In the genomic region with DNA sequence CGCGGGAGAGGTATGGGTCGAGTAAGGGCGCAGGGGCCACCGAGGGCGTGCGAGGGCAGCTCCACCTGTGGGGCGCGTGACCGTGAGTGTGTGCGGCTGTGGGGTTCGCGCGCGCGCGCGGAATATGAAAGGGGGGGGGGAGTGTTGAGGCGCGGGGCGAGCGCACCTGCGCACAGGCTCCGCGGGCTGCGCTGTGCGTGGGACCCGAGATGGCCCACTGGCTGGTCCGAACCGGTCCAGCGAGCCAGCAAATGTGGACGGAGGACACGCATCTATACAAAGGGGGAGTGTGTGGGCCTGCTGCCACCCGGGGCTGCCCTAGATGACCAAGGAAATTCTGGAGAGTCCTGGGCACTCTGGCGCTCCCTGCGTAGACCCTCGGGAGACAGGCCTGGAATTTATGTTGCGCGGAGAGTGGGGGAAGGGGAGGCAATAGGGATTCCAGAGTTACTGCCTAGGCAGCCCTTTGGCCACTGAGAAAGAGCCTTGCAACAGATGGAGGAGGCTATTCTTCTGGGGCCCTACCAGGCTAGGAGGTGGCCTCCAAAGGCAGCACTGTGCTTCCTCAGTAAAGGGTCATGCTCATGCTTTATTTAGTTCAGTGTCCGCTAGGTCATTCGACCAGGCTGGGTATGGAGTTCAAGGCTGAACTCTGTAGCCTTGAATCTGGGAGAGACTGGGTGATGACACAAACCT, we compare ENCODE assay signal across 8 mouse cellular contexts. TPM values are rescaled to one million over a fixed set of nuclear protein-coding genes. Genes with fewer than 3 reads are reported as not detected.
DNase-seq lines count a peak whose midpoint lies in the region; ATAC-seq and TF ChIP-seq lines count a peak whose summit lies in the region.

No protein-coding gene starts in this region.

- H3K4me1 ChIP-seq in E14TG2a.4 (replicated peaks; ENCODE audit: low read depth, low read length) = peaks cover 39% of the 10 kb centered on the region
- H3K4me1 ChIP-seq in heart, embryonic 12.5 days (replicated peaks) = peaks cover 29% of the 10 kb centered on the region
- H3K4me1 ChIP-seq in stomach, embryonic 15.5 days = peaks cover 16% of the 10 kb centered on the region

- no peaks in the 10 kb centered on the region for H3K9me3 ChIP-seq in E14TG2a.4 (ENCODE audit: low read length)
- peaks cover 25% of the 10 kb centered on the region for H3K9me3 ChIP-seq in heart, embryonic 12.5 days (replicated peaks)
- no peaks in the 10 kb centered on the region; the same call in 1 of the 2 replicates for H3K9me3 ChIP-seq in stomach, embryonic 15.5 days

- DNase-seq in frontal cortex, postnatal 25 days (ENCODE audit: low spot score in 2 of 2) = no peak
- DNase-seq in embryo, embryonic 11 days = peak; percentile 79
- DNase-seq in kidney, postnatal 10 days = peak; percentile 72
- peak; percentile 27 for DNase-seq in lung, postnatal 36 days

- peak overlapping the region; percentile 95 for H3K9ac ChIP-seq in heart, embryonic 12.5 days
- H3K9ac ChIP-seq in stomach, embryonic 15.5 days = peak overlapping the region; percentile 86

- peak overlapping the region; percentile 93 for H3K27ac ChIP-seq in heart, embryonic 12.5 days (ENCODE audit: poor library complexity, severe bottlenecking)
- H3K27ac ChIP-seq in stomach, embryonic 15.5 days = peak overlapping the region; percentile 84

- H3K27me3 ChIP-seq in E14TG2a.4 (ENCODE audit: insufficient read depth, low read length) = peaks cover 89% of the 10 kb centered on the region
- no peaks in the 10 kb centered on the region for H3K27me3 ChIP-seq in heart, embryonic 12.5 days (replicated peaks)
- H3K27me3 ChIP-seq in stomach, embryonic 15.5 days (replicated peaks) = no peaks in the 10 kb centered on the region

- H3K36me3 ChIP-seq in E14TG2a.4 (ENCODE audit: insufficient read depth, low read length) = peaks cover 4% of the 10 kb centered on the region; the same call in 1 of the 2 replicates
- H3K36me3 ChIP-seq in heart, embryonic 12.5 days = peaks cover 42% of the 10 kb centered on the region
- peaks cover 35% of the 10 kb centered on the region for H3K36me3 ChIP-seq in stomach, embryonic 15.5 days

- TF ChIP-seq CTCF in E14TG2a.4 (conservative IDR thresholded peaks at IDR 0.05; ENCODE audit: low read length) = no peak

- H3K4me2 ChIP-seq in heart, embryonic 12.5 days = peak overlapping the region; percentile 88
- peak overlapping the region; percentile 80 for H3K4me2 ChIP-seq in stomach, embryonic 15.5 days

- WGBS in heart, embryonic 12.5 days = under 1% methylated on average over 39 of the region's 41 CpGs
- WGBS in stomach, embryonic 15.5 days = under 1% methylated on average over 37 of the region's 41 CpGs

- ATAC-seq in frontal cortex, adult (ENCODE audit: low TSS enrichment) = peak; percentile 38
- ATAC-seq in heart, embryonic 12.5 days (ENCODE audit: insufficient number of reproducible peaks, low FRiP score) = peak; percentile 44
- peak; percentile 16; the same call in 1 of the 2 replicates for ATAC-seq in stomach, embryonic 15.5 days (ENCODE audit: insufficient read depth, low FRiP score, low read depth)

- peak overlapping the region; percentile 82 for H3K4me3 ChIP-seq in E14TG2a.4 (replicated peaks; ENCODE audit: low read length)
- H3K4me3 ChIP-seq in heart, embryonic 12.5 days = peak overlapping the region; percentile 92
- peak overlapping the region; percentile 81 for H3K4me3 ChIP-seq in stomach, embryonic 15.5 days (replicated peaks)

RNA-seq across cellular contexts. Expression of gene Gm44965, which starts 0.5 kb away (rescaled TPM):
- polyA plus RNA-seq in heart, embryonic 12.5 days (2016; fragmentation: Nextera tagmentation; extraction: Ambion mirVana) = not detected in 2 replicates
- 0.45 TPM in 1 of 2 replicates, not detected in the other for polyA plus RNA-seq in stomach, embryonic 15.5 days (2015; fragmentation: Nextera tagmentation; extraction: Ambion mirVana)

RNA-seq across cellular contexts. Expression of gene Repin1, which starts 0.5 kb away (rescaled TPM):
- polyA plus RNA-seq in heart, embryonic 12.5 days (2016; fragmentation: Nextera tagmentation; extraction: Ambion mirVana) = 32.1 and 32.7 TPM in 2 replicates
- 26.6 and 27.8 TPM in 2 replicates for polyA plus RNA-seq in stomach, embryonic 15.5 days (2015; fragmentation: Nextera tagmentation; extraction: Ambion mirVana)

RNA-seq across cellular contexts. Expression of gene Gm45021, which starts 4.8 kb away (rescaled TPM):
- 1.5 TPM in 1 of 2 replicates, not detected in the other for polyA plus RNA-seq in heart, embryonic 12.5 days (2016; fragmentation: Nextera tagmentation; extraction: Ambion mirVana)
- polyA plus RNA-seq in stomach, embryonic 15.5 days (2015; fragmentation: Nextera tagmentation; extraction: Ambion mirVana) = not detected in 2 replicates

RNA-seq across cellular contexts. Expression of gene Zfp775, which starts 7.7 kb away (rescaled TPM):
- 5.6 and 5.8 TPM in 2 replicates for polyA plus RNA-seq in heart, embryonic 12.5 days (2016; fragmentation: Nextera tagmentation; extraction: Ambion mirVana)
- polyA plus RNA-seq in stomach, embryonic 15.5 days (2015; fragmentation: Nextera tagmentation; extraction: Ambion mirVana) = 4.9 and 5.4 TPM in 2 replicates

RNA-seq across cellular contexts. Expression of gene Rarres2, which starts 21.6 kb away (rescaled TPM):
- 24.7 and 26.4 TPM in 2 replicates for polyA plus RNA-seq in heart, embryonic 12.5 days (2016; fragmentation: Nextera tagmentation; extraction: Ambion mirVana)
- polyA plus RNA-seq in stomach, embryonic 15.5 days (2015; fragmentation: Nextera tagmentation; extraction: Ambion mirVana) = 83.2 and 89.3 TPM in 2 replicates

Comparison
In these comparisons a context has a peak if more than half of its experiments do, and no peak if none do; other contexts are left out.
1. DNase-seq: peak in embryo, embryonic 11 days (single experiment), kidney, postnatal 10 days (single experiment) and lung, postnatal 36 days (single experiment); none in frontal cortex, postnatal 25 days (0 of 2).
2. Peak in every context shown above with its lines, with median percentiles within 50 percentile points of each other: ATAC-seq and H3K4me3 ChIP-seq.